Mouse (Mus musculus): ENCODE measurements around the gene Rere.
A peak's percentile ranks its signal among the peaks of the same experiment; 100 is the strongest.
"Not testable (repeated sequence)": the region's sequence is repeated elsewhere in the genome, so short reads cannot be mapped to it uniquely, and the experiment has no call there.

The Rere gene

DNA sequence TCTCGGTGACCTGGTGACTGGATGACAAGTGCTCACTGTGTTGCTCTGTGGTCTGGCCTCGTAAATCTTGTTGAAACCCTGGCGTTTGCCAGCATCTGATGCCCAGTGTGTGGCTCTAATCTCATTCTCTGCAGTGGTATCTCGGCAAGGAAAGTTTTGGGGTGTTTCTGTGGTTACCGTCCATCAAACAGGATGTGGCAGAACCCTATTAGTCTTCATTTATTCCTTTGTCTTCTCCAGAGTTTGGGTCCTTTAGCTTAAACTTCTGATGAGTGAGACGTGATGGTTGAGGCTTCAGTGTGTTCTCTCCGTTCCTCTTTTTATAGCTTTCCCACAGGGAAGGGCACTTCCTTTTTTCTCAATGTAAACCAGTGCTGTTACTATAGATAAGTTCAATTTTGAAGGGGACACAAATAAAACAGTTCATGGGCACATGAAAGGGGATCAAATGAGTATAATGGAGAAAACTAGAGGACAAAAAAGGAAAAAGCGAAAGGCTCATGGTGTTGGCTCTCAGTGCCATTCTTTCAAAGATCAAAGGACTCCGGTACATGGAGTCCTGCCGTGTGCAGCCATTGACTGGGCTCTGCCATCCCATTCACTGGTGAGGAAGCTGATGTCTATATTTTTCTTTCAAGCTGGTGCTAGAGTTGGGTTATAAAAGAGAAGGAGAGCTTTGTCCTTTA, 191.4 kb downstream of the Rere start:
- DNase-seq = no peak

DNA sequence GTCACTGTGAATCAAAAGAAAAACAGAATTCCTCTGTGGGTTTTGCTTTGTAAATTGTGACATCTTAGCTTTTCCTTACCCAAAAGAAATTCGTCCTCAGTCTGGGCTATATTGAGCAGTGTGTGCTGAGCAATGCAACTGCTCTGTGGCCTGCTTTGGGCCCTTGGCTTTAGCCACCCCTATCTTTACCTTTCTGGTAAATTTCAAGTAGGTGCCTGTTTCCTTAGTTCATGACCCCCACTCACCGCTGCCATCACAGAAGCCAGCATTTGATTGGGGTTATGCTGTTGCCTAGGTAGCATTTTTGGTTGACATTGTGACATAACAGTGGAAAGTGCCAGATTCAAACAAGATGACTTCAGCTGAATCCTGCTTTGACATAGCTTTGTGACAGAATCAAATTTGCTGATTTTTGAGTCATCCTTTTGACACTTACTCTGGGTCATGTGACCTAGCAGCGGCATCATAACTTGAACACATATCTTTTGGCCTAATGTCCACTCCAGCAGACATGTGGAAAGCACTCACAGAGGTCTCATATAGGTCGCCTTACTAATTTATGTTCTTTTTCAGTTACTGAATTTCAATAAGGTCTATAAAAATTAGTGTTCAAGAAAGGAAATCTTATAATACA, 192.1 kb downstream of the Rere start:
- DNase-seq = no peak

DNA sequence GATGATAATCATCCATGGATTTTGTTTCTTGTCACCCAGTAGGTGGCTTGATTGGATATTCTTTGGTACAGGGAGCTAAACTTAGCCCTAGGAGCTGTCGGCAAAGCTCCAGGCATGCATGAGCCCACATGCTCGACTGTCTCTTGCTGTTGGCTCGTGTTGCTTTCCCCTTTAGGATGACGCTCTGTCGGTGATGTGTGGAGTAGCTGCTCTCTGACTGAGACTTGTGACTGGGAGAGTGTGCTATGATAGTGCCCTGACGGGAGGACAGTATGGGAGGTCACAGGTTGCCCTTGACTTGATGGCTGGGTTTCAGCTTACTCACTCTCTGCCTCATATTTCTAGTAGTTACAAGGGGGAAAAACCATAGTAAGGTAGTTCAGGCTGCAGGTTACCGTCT, 192.6 kb downstream of the Rere start:
- DNase-seq = no peak

DNA sequence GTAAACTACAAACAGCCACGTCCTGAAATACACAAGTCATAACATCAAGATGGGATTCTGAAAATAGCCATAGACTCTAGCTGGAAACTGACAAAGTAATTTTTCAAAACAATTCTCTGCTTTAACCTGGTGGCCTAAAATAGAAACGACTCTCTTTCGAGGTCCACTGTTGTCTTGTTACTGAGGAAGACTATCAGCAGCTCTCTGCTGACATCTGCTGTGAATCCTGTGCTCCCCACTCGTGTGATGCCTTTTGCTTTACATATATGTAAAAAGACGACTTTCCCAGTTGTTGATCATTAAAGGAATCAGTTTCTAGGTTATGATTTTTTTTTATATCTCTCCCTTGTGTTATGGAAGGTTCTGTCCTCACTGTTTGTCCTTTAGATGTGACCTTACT, 194.8 kb downstream of the Rere start:
- DNase-seq = no peak

DNA sequence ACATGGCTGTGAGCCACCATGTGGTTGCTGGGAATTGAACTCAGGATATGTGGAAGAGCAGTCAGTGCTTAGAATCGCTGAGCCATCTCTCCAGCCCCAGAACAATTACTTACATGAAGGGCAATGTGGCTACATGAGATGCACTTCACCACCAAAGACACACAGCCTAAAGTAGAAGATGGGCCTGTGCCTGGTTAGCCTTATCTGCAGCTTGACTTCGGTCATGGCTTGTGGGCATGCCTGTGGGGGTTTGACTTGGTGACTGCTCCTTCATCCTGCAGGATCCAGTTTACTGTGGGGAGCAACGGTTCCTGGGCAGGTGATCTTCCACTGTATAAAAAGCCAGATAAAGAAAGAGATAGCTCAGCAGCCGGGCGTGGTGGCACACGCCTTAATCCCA, 196.6 kb downstream of the Rere start:
- DNase-seq = no peak

DNA sequence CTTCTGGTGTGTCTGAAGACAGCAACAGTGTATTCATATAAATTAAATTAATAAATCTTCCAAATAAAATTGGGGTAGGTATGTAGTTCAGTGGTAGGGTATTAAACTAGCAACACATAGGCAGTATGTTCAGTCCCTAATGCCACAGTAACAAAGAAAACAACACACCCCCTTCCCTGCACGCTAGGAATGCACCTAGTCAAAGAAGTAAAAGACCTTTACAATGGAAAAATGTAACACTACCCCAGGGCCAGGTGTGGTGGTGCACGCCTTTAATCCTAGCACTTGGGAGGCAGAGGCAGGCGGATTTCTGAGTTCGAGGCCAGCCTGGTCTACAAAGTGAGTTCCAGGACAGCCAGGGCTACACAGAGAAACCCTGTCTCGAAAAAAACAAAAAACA, 201.6 kb downstream of the Rere start:
- DNase-seq = not testable (repeated sequence)

DNA sequence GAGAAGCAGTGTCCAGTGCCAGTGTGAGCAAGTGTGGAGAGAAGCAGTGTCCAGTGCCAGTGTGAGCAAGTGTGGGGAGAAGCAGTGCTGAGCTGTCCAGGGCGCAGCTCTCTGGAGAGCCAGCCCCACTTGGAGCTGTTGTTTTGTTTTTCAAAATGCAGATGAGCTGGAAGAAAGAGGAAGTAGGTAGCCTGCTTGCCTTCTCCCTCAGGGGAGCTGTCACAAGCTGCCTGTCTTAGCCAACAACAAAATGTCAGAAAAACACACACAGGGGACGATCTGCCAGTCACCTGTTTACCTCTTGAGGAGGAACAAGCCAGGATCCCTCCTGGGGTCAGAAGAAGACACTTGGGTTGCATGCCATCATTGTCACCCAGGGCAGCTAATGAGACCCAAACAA, 204.7 kb downstream of the Rere start:
- DNase-seq = peak; percentile 29

DNA sequence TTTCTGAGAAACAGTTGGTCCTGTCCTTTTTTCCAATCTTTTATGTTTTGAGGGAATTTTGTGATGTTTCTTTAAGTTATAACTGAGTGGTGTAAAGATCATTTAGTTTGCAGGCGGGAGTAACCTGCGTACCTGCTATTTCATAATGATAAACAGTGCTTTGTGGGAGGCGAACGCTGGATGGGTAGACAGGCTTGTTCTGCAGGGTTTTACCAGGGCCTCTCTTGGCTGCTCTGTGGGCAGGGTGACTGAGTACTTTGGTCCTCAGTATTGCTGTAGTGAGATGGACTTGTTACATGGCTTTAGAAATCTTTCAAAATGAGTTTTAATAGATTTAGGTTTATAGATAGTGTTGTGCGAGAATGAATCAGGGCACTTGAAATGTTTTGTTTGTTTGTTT, 205.7 kb downstream of the Rere start:
- DNase-seq = no peak

DNA sequence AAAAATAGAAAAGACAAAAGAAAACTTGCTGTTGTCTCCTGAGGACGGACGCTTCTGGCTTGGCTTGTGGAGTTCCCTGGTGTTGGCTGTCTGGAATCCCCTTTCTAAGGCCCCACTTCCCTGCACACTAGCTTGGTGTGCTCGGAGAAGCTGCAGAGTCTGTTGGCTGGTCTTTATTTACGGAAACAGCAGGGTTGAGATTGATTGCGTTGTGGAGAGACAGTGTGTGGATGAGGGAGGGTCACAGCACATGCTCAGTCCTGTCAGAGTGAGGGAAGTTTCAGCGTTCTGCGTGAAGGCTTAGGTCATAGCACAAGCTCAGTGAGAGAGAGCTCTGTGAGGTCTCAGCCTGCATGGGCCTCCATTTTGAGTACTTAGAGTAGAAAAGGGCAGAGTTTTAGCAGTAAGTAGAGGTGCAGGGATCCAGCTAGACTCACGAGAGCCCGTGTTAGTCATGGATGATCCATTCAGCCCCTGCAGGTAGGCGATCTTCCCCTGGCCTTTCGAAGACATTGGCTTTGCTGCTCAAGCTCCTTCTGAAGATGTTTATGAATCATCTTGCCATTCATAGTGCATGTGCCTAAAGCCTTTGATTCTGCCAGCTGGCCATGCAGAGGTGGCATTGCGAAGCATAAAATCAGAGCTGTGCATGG, 206.8 kb downstream of the Rere start:
- DNase-seq = peak; percentile 90

DNA sequence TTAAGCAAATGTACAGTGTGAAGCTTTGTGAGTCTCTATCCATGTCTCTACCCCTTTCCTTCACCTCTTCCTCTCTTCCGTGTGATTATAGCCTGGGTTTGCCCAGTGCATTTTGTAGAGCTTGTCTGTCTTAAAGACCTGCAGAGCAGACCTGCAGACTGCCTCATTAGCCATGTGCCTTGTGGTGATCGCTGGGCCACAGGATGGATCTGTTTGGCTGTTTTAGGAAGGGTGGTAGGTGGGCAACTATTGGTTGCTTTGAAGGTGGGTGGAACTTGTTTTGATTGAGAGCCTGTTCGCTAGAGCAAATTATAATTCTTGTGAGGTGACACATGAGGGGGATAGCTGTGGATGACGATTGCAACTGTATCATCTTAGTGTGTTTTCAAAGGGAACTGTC, 207.3 kb downstream of the Rere start:
- DNase-seq = peak; percentile 12

DNA sequence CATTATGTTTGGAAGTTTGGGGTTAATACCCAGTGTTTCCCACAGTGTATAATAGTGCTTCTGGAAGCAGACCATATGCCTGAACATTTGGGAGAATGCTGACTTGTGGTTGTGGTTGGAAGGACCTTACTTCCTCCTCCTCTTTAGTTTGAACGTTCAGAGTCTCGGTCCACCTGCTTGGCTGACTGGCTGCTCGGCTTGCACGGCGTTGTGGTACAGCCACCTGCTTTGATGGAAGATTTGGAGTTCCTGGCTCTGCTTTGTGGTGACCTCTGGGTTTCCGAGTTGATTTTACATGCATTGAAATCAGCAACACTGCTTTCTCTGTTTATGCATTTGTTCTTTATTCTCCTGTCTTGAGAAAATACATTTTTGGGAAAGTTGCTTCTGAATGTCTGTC, 208.6 kb downstream of the Rere start:
- no peak for DNase-seq

DNA sequence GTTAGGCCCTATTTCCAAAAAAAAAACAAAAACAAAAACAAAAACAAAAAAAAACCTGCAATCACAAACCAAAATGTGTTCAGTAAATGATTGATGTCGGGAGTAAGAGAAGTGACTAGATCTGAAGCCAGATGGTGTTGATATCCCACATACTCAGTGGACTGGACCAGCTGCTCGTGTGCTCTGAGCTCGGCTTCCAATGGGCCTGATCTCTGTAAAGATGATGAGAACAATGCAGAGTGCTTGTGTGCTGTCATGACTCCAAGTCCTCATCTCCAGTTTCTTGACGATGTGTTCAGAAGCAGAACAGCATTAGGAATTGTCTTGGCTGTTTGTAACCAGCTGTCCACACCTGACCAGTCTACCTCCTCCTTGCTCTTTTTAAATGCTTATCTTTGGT, 210.3 kb downstream of the Rere start:
- DNase-seq = no peak

DNA sequence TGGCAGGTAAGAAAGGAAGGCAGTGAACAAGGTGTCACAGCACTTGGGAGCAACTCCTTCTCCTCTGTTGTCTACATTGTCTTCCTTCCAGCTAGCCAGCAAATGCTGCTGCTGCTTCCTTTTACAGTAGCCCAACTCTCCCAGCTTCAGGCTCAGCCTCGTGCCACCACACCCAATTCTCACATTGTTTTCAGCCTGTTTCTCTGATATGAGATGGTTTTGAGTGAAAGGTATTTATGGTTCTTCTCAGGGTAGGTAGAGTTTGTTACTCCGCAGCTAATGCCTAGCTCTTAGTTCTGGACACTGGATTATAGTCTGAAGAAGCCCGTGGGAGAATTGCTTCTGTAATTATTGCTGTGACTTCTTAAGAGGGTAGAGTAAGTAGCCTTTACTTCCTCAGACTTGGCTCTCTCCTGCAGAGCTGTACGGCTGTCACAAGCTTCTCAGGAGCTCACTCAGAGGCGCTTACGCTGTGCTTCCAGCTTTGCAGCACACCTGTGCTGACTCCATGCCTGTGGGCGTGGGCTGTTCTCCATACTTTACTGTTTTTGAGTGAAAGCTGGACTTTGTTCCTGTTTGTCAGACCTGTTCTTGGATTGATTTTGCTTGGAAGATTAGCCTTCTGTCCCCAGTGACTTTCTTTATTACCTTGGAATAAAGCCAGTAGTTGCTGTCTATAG, 212.0 kb downstream of the Rere start:
- peak; percentile 15 for DNase-seq

DNA sequence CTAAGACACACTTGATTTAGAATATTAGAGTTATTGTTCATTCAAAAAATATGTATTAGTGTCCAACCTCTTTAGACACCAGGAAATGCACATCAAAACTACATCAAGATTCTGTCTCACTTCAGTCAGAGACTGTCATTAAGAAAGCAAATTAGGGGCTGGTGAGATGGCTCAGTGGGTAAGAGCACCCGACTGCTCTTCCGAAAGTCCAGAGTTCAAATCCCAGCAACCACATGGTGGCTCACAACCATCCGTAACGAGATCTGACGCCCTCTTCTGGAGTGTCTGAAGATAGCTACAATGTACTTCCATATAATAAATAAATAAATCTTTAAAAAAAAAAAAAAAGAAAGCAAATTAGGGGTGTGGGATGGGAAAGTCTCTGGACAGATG, 212.5 kb downstream of the Rere start:
- DNase-seq = not testable (repeated sequence)

DNA sequence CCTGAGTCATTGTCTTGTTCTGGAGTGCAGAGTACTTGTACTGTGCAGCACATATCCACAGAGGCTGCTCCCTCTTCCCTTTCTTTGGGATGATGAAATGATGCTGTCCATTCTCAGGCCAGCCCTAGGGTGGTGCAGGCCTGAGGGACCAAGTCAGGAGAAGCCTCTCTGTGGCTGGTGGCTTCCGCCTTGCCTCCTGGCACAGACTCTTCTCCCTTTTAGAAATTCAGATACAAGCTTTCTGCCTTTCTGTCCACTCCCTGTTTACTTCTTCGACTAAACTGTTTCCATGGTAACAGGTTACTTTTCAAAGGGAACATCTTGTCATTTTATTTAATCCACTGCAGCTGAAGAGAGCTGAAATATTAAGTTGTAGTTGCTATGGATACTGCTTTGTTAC, 214.1 kb downstream of the Rere start:
- DNase-seq = no peak

DNA sequence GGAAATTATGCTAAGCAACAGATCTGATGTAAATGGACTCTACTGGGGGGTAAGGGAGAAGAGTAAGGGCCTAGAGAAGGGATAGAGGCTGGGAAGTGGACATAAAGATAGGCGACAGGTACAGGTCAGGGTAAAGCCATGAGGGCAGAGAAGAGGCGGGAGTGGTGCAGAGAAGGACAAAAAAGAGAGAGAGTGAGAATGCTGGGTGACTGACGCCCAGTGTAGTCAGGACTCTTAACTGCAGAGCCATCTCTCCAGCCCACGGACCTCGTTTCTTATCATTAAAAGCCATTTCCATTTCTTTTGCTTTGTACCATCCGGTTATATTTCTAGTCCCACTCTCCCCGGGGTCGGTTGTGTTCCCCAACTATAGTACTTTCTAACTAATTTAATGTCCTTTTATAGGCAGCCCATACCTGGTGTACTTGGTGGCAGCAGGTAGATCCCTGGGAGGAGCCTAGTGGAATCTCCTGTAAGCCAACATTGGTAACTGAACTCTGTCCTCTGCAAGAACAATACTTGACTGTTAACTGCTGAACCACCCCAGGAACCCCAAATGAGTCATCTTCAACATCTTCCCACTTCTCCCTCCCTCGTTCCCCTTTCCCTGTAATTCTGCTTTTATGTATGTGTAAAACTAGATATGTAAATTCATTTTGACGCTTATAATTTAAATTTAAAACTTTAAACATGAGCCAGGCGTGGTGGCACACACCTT, 223.0 kb downstream of the Rere start:
- DNase-seq = no peak

DNA sequence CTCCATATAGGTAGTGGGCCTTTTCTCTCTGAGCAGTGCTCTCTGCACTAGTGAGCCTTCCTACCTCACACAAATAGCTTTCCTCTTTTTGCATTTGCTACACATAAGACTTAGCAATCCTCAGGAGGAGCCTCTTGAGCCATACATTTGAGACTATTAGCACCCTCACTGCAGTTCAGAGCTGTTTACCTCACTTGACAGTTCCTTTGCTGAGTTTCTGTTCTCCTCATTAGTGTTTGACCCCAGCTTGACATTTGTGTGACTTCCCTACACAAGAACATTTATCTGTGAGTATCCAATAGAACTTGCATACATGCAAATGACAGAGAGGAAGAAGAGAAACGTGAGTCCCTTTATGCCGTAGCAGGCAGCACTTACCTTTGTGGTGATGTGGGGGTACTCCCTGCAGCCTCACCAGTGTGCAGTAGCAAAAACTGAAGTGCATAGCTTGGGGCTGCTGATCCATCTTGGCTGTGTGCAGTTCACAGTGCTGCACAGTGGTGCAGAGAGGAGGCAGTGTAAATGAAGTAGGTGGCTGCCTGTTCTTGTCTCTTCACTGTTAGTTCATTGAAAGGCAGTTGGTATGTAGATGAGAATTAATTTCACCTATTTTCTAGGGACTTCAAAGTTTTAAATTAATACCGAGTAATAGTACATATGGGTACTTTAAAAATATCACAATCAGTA, 227.7 kb downstream of the Rere start:
- no peak for DNase-seq

DNA sequence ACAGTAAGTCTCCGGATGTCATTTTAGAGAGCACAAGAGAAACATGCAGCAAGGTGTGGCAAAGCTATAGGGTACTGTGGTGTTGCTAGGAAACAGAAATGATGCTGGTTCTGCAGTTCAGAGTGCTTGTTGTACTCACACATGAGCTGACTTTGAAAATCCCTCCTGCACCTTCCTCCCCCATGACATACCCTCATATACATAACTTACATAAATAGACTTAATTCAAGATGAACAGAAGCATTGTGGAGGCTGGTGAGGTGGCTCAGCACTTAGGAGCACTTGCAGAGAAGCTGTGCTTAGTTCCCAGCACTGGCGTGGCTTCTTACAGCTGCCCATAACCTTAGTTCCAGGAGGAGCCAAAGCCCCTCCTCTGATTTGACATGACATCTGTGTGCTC, 228.6 kb downstream of the Rere start:
- DNase-seq = no peak

DNA sequence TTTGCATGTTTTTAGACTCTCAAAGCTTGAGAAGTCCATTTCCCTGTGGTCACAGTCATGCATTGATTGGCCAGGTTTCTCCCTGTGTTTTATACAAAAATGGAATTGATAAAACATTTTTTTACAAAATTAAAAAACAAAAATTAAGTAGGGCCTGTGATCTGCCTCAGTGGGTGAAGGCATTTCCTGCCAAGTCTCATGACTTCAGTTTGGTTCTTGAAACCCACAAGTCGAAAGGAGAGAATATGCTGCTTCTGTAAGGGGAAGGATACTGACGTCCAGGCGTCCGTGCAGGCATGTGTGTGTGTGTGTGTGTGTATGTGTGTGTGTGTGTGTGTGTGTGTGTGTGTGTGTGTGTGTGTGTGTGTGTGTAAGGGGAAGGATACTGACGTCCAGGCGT, 231.9 kb downstream of the Rere start:
- not testable (repeated sequence) for DNase-seq

DNA sequence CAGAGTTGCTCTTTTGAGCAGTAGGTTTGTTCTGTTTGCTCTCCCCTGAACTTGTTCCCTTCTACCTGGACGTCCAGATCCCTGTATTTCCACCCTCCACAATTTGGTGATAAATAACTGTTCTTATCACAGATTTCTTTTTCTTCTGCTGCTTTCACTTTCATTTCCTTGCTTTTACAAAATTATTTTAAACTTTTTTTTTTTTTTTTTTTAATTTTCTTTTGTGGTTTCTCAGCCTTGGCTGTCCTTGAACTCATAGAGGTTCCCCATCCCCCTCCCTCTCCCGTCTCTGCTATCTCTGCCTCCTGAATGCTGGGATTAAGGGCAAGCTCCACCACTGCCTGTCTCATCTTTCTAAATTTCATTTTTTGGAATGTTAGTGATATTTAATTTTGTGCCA, 234.8 kb downstream of the Rere start:
- no peak for DNase-seq

DNA sequence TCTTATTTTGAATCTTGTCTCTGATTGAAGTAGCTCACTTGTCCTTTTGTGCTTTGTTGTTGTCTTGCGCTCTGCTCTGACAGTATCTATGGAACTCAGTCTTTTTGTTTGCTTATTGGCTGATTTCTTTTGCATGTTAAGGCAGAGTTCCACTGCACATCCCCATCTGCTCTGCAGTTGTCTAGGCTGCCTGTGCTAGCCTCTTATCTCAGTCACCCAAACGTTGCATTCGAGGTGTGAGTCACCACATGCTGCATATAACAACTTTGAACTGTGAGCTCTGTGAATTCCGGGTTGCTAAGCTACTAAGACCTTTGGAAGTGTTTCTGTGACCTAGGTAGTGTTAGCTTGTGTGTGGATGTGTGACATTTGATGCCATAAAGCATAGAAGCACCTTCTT, 235.9 kb downstream of the Rere start:
- DNase-seq = no peak

DNA sequence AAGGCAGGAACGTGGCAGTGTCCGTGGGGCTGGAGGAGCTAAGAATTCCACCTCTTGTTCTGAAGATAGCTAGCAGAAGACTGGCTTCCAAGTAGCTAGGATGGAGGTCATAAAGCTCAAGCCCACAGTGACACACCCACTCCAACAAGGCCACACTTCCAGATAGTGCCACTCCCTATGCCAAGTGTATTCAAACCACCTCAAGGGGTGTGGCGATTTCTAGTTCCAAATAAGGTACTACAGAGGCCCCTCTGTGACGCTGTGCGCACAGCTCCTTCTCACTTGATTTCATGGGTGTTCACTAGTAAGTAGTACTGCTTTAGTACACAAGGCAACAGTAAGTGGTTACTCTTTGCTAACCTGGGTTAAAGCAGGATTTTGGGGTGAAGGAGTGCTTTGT, 237.4 kb downstream of the Rere start:
- DNase-seq = no peak

DNA sequence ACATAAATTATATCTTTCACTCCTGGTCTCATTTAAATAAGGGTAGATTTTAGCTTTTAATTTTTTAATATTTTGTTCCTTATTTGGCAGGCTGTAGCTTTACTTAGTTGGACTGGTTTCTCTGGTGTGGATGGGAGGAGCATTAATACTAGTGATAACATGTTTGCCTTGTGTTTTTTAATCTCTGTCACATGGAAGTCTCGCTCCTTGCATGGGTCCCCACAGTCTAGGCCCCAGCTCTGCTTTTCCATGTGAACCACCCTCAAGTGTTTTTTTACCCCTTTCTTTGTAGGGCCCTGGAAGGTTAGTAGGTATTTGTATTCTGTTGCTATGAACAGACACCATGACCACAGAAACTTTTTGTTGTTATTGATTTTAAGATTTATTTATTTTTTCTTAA, 238.6 kb downstream of the Rere start:
- DNase-seq = no peak

All from kidney, postnatal 10 days (tissue).